Mouse (Mus musculus) neutrophil, adult 5-6 weeks (primary cell): ENCODE data around the gene 9130019O22Rik. TPM values are rescaled to one million over a fixed set of nuclear protein-coding genes. Genes with fewer than 3 reads are reported as not detected.
"Not testable (repeated sequence)": the region's sequence is repeated elsewhere in the genome, so short reads cannot be mapped to it uniquely, and the experiment has no call there.

Source experiments
- ATAC-seq: fragments of 151-379, 151-347 bp; 2 replicates; pipeline ENCODE4 v1.8.0; 2017; ENCODE audit warnings: mild to moderate bottlenecking, moderate TSS enrichment; ENCODE audit not compliant: insufficient number of reproducible peaks, poor library complexity, low FRiP score, severe bottlenecking; ENCODE audit errors: extremely low read depth
- total RNA-seq: library from RNA; stranded (forward); fragments of 200-1000 nt; gene quantifications from 2 replicates; pipeline ENCODE4 v1.2.3, GENCODE M21; 2017

The 9130019O22Rik gene
- total RNA-seq: 7.7 and 8.7 TPM in 2 replicates

GRCm38 (mm10) chr7:127386641-127387392 is at the start of gene 9130019O22Rik:
Gene 9130019O22Rik, minus strand, starts transcription at chr7:127387166.
- ATAC-seq: peak; percentile 84

GRCm38 (mm10) chr7:127435206-127435605 is 48.2 kb upstream of the 9130019O22Rik start:
- ATAC-seq: no peak

- ATAC-seq: no peak
Observed at GRCm38 (mm10) chr7:127426354-127426753, 39.4 kb upstream of the 9130019O22Rik start.

- ATAC-seq: no peak
Observed at GRCm38 (mm10) chr7:127425911-127426310, 38.9 kb upstream of the 9130019O22Rik start.

- no peak for ATAC-seq
Observed at GRCm38 (mm10) chr7:127425291-127425690, 38.3 kb upstream of the 9130019O22Rik start.

GRCm38 (mm10) chr7:127422247-127422646 is 35.3 kb upstream of the 9130019O22Rik start:
- no peak; the same call in 1 of the 2 replicates for ATAC-seq

- ATAC-seq: peak; percentile 95
Observed at GRCm38 (mm10) chr7:127421388-127422191, 34.6 kb upstream of the 9130019O22Rik start, which contains the start of gene Zfp688. Gene Zfp688, minus strand, starts transcription at chr7:127422068.

GRCm38 (mm10) chr7:127411418-127411817 is 24.5 kb upstream of the 9130019O22Rik start:
- ATAC-seq: no peak

GRCm38 (mm10) chr7:127406002-127406987 is 19.3 kb upstream of the 9130019O22Rik start, which contains the start of gene Zfp764:
Gene Zfp764, minus strand, starts transcription at chr7:127406822.
- ATAC-seq: peak; percentile 86

GRCm38 (mm10) chr7:127404101-127404500 is 17.1 kb upstream of the 9130019O22Rik start:
- not testable (repeated sequence) for ATAC-seq

GRCm38 (mm10) chr7:127402980-127403379 is 16.0 kb upstream of the 9130019O22Rik start:
- no peak for ATAC-seq

- no peak for ATAC-seq
Observed at GRCm38 (mm10) chr7:127400355-127400754, 13.4 kb upstream of the 9130019O22Rik start.

- no peak for ATAC-seq
Observed at GRCm38 (mm10) chr7:127393944-127394333, 7.0 kb upstream of the 9130019O22Rik start.

GRCm38 (mm10) chr7:127393157-127393943 is 6.4 kb upstream of the 9130019O22Rik start, which contains the start of gene E430018J23Rik:
Gene E430018J23Rik, minus strand, starts transcription at chr7:127393629.
- ATAC-seq: peak; percentile 98

GRCm38 (mm10) chr7:127392251-127392824 is 5.4 kb upstream of the 9130019O22Rik start:
- no peak for ATAC-seq

- no peak for ATAC-seq
Observed at GRCm38 (mm10) chr7:127391538-127391937, 4.6 kb upstream of the 9130019O22Rik start.

- ATAC-seq: no peak
Observed at GRCm38 (mm10) chr7:127390306-127390705, 3.3 kb upstream of the 9130019O22Rik start.
